Mouse (Mus musculus): Measurements from ENCODE around the gene St6galnac5. TPM values are rescaled to one million over a fixed set of nuclear protein-coding genes. Genes with fewer than 3 reads are reported as not detected.

St6galnac5 gene
- total and polyA plus RNA-seq, 2 experiments: not detected

DNA sequence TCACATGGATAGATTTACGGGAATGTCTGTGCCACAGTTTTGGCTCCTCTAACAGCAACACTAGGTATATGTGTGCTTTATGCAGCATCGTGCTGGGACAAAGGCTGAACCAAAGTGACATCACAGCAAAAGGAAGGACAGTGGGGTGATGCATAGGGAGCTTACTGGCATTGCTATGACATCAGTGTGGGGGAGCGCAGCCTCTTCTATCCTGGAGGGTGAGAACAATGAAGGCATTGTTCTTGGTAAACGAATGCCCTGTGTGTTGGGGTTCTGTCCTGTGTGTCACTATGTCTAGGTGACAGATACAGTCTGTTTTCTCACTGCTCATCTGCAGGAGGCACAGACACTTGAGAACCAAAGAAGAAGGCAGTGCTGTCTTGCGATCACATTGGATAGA lies 16.9 kb upstream of the St6galnac5 start:
- Histone ChIP-seq H3K79me2 (ENCODE audit: control insufficient read depth, insufficient read depth, low read length) (no peaks in the 10 kb centered on the region), H3K36me3 (ENCODE audit: control insufficient read depth, insufficient read depth, low read length) (no peaks in the 10 kb centered on the region), H3K4me1 (ENCODE audit: control insufficient read depth, insufficient read depth, low read length) (no peaks in the 10 kb centered on the region), H3K27ac (replicated peaks; ENCODE audit: insufficient read depth, low read depth, low read length) (no peak overlapping the region), H3K27me3 (ENCODE audit: control insufficient read depth, insufficient read depth, low read length) (no peaks in the 10 kb centered on the region), H3K4me3 (ENCODE audit: insufficient read depth, low read depth, low read length) (no peak overlapping the region), H3K9ac (ENCODE audit: low read depth, low read length) (no peak overlapping the region)
- no peak for DNase-seq (ENCODE audit: extremely low read depth, low read depth, low spot score)
- 74% methylated on average over 5 of the region's 5 CpGs for WGBS
- TF ChIP-seq CTCF (IDR thresholded peaks at IDR 0.05; ENCODE audit: low read depth, low read length): no peak
- no peak for TF ChIP-seq POLR2A (IDR thresholded peaks at IDR 0.05; ENCODE audit: extremely low read depth, insufficient read depth, low read length)

DNA sequence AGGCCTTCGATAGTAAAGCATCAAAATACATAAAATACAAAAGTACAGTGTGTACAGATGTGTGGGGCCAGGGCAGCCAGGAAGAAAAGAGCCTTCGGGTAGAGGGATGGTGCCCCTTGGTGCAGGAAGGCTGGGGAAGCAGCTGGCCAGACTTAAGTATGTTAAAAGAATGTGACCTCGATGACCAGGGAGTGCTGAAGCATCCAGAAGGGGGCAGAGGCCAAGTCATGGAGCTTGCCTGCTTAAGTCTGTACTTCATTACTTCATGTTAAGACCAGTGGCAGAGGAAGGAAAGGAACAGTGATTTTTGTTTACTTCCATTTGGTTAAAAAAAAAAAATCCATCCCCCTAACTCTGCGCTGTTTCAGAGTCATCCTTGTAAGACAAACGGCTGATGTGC lies 16.1 kb upstream of the St6galnac5 start:
- Histone ChIP-seq H3K27me3 (ENCODE audit: control insufficient read depth, insufficient read depth, low read length) (no peaks in the 10 kb centered on the region), H3K36me3 (ENCODE audit: control insufficient read depth, insufficient read depth, low read length) (no peaks in the 10 kb centered on the region), H3K4me1 (ENCODE audit: control insufficient read depth, insufficient read depth, low read length) (no peaks in the 10 kb centered on the region), H3K79me2 (ENCODE audit: control insufficient read depth, insufficient read depth, low read length) (no peaks in the 10 kb centered on the region), H3K27ac (replicated peaks; ENCODE audit: insufficient read depth, low read depth, low read length) (no peak overlapping the region), H3K9ac (ENCODE audit: low read depth, low read length) (no peak overlapping the region), H3K4me3 (ENCODE audit: insufficient read depth, low read depth, low read length) (no peak overlapping the region)
- no peak for DNase-seq (ENCODE audit: extremely low read depth, low read depth, low spot score)
- TF ChIP-seq CTCF (IDR thresholded peaks at IDR 0.05; ENCODE audit: low read depth, low read length) (no peak), POLR2A (IDR thresholded peaks at IDR 0.05; ENCODE audit: extremely low read depth, insufficient read depth, low read length) (no peak)
- 62% methylated on average over 5 of the region's 5 CpGs for WGBS

DNA sequence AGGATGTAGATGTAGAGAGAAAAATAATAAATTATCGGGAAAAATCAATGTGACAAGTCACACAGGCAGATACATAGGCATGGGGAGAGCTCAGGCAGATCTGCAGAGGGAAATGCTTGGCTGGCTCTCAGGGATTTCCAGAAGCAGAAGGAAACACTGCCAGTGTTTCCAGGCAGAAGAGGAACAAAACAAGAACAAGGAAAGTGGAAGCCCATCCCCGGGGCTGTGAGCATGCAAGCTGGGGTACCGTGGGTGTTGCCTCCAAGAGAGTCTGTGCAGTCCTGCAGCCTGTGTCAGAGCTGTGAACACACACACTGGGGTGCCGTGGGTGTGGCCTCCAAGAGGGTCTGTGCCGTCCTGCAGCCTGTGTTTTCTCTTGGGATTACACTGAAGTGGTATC lies 11.6 kb upstream of the St6galnac5 start:
- H3K4me3 ChIP-seq (ENCODE audit: insufficient read depth, low read depth, low read length): no peak overlapping the region
- no peak for DNase-seq (ENCODE audit: extremely low read depth, low read depth, low spot score)
- no peak overlapping the region for H3K27ac ChIP-seq (replicated peaks; ENCODE audit: insufficient read depth, low read depth, low read length)
- no peaks in the 10 kb centered on the region for H3K36me3 ChIP-seq (ENCODE audit: control insufficient read depth, insufficient read depth, low read length)
- no peak overlapping the region for H3K9ac ChIP-seq (ENCODE audit: low read depth, low read length)
- H3K79me2 ChIP-seq (ENCODE audit: control insufficient read depth, insufficient read depth, low read length): no peaks in the 10 kb centered on the region
- WGBS: 45% methylated on average over 5 of the region's 5 CpGs
- no peak for TF ChIP-seq CTCF (IDR thresholded peaks at IDR 0.05; ENCODE audit: low read depth, low read length)
- TF ChIP-seq POLR2A (IDR thresholded peaks at IDR 0.05; ENCODE audit: extremely low read depth, insufficient read depth, low read length): no peak
- H3K4me1 ChIP-seq (ENCODE audit: control insufficient read depth, insufficient read depth, low read length): no peaks in the 10 kb centered on the region
- H3K27me3 ChIP-seq (ENCODE audit: control insufficient read depth, insufficient read depth, low read length): no peaks in the 10 kb centered on the region

DNA sequence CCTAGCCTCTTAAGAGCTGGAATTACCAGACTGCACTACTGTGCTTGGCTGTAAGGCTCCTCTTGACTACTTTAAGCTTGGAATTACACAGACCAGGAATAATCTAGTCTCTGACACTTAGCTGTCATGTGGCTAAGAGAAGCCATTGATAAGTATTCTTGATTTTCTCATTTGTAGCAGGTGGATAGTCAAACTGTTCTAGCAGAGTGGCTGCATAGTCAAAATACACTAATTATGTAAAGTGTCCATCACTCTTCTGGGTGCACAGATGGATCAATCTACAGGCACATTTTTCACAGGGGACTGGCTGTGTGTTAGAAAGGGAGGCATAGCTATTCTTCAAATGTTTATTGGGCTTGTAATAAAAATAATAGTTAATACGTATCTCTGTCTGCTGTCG lies 8.7 kb upstream of the St6galnac5 start:
- Histone ChIP-seq H3K79me2 (ENCODE audit: control insufficient read depth, insufficient read depth, low read length) (no peaks in the 10 kb centered on the region), H3K9ac (ENCODE audit: low read depth, low read length) (no peak overlapping the region), H3K4me1 (ENCODE audit: control insufficient read depth, insufficient read depth, low read length) (no peaks in the 10 kb centered on the region), H3K27me3 (ENCODE audit: control insufficient read depth, insufficient read depth, low read length) (no peaks in the 10 kb centered on the region), H3K27ac (replicated peaks; ENCODE audit: insufficient read depth, low read depth, low read length) (no peak overlapping the region), H3K36me3 (ENCODE audit: control insufficient read depth, insufficient read depth, low read length) (no peaks in the 10 kb centered on the region), H3K4me3 (ENCODE audit: insufficient read depth, low read depth, low read length) (no peak overlapping the region)
- DNase-seq (ENCODE audit: extremely low read depth, low read depth, low spot score): no peak
- TF ChIP-seq POLR2A (IDR thresholded peaks at IDR 0.05; ENCODE audit: extremely low read depth, insufficient read depth, low read length) (no peak), CTCF (IDR thresholded peaks at IDR 0.05; ENCODE audit: low read depth, low read length) (no peak)
- 92% methylated on average over 2 of the region's 2 CpGs for WGBS

DNA sequence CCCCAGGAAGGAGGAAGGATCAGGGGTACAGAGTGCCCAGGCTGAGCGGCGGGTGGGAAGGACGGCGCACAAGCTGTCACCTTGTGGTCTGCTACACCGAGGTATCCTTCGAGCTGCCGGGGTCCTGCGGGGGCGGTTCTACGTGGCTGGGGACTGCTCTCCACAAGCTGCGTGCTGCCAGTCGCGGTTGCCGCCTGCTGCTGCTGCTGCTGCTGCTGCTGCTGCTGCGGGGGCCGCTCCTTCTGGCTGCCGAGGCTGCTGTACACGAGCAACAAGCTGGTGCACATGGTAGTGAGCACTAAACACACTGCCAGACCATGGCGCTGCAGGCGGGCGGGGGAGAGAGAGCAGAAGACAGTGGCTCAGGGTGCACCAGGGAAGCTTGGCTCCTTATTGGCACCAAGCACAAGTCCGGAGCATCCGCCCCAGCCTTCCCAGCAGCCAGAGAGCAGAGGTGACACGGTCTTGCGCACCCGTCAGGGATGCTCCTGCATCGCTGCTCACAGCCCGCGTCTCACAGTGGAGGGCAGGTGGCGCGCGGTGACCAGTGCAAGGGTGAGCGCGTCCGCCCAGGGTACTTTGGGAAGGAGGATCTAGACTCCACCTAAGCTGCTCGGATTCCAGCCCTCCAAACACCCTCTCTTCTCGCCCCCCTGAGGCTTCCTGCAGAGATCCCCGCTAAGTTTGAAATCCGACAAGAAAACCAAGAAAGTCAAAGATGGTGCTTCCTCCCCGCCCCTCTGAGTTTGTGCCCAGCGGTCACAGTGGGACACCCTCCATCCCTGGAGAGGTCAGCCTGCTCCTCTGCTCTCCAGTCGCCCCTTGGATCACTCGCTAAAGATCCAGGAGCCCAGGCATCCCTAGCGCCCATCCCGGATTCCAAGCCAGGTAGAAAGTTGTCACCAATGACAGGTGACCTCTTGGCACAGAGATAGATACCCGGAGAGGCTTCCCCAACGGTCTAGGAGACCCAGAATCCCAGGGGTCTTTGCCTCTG lies 770 bp downstream of the St6galnac5 start:
- TF ChIP-seq CTCF (IDR thresholded peaks at IDR 0.05; ENCODE audit: low read depth, low read length) (no peak), POLR2A (IDR thresholded peaks at IDR 0.05; ENCODE audit: extremely low read depth, insufficient read depth, low read length) (no peak)
- Histone ChIP-seq H3K27me3 (ENCODE audit: control insufficient read depth, insufficient read depth, low read length) (peaks cover 7% of the 10 kb centered on the region), H3K4me3 (ENCODE audit: insufficient read depth, low read depth, low read length) (no peak overlapping the region), H3K4me1 (ENCODE audit: control insufficient read depth, insufficient read depth, low read length) (no peaks in the 10 kb centered on the region), H3K36me3 (ENCODE audit: control insufficient read depth, insufficient read depth, low read length) (no peaks in the 10 kb centered on the region), H3K27ac (replicated peaks; ENCODE audit: insufficient read depth, low read depth, low read length) (no peak overlapping the region), H3K79me2 (ENCODE audit: control insufficient read depth, insufficient read depth, low read length) (no peaks in the 10 kb centered on the region), H3K9ac (ENCODE audit: low read depth, low read length) (no peak overlapping the region)
- no peak for DNase-seq (ENCODE audit: extremely low read depth, low read depth, low spot score)
- 2% methylated on average over 47 of the region's 47 CpGs for WGBS

DNA sequence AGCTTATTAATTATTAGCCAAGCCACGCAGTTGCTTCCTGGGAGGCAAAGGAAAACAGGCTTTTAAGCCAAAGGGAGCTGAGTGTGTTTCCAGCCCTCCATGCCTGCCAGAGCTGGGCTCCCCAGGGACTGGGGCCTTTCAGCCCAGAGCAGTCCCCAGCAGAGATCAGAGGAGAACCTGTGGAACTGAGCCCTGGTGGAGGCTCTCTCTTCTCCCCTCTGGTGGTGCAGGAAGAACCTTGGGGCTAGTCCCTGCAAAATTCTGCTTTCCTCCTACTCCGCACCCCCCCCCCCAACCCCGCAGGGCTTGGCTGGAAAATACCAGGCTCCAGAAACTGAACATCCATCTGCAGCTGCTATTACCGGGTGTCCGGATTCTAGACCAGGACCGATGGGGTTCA lies 1.6 kb downstream of the St6galnac5 start:
- Histone ChIP-seq H3K4me1 (ENCODE audit: control insufficient read depth, insufficient read depth, low read length) (no peaks in the 10 kb centered on the region), H3K9ac (ENCODE audit: low read depth, low read length) (no peak overlapping the region), H3K27me3 (ENCODE audit: control insufficient read depth, insufficient read depth, low read length) (peaks cover 7% of the 10 kb centered on the region), H3K36me3 (ENCODE audit: control insufficient read depth, insufficient read depth, low read length) (no peaks in the 10 kb centered on the region), H3K27ac (replicated peaks; ENCODE audit: insufficient read depth, low read depth, low read length) (no peak overlapping the region), H3K4me3 (ENCODE audit: insufficient read depth, low read depth, low read length) (no peak overlapping the region), H3K79me2 (ENCODE audit: control insufficient read depth, insufficient read depth, low read length) (no peaks in the 10 kb centered on the region)
- 17% methylated on average over 6 of the region's 6 CpGs for WGBS
- TF ChIP-seq CTCF (IDR thresholded peaks at IDR 0.05; ENCODE audit: low read depth, low read length) (no peak), POLR2A (IDR thresholded peaks at IDR 0.05; ENCODE audit: extremely low read depth, insufficient read depth, low read length) (no peak)
- no peak for DNase-seq (ENCODE audit: extremely low read depth, low read depth, low spot score)

Data from liver, adult 2 months (tissue).